Mouse (Mus musculus): ENCODE data around the gene Stab2.

GRCm38 (mm10) chr10:86889440-86889839 is 118.4 kb downstream of the Stab2 start:
- TF ChIP-seq POLR2A (IDR thresholded peaks at IDR 0.05; ENCODE audit: low read depth, low read length) = no peak
- TF ChIP-seq CTCF (conservative IDR thresholded peaks at IDR 0.05; ENCODE audit: insufficient read depth, insufficient read length, low read depth, low read length) = no peak
